In genomic region chr2:85068626-85069025, GRCm38 (mm10) we compare ENCODE assay signal across 23 mouse cellular contexts. TPM values are rescaled to one million over a fixed set of nuclear protein-coding genes. Genes with fewer than 3 reads are reported as not detected.
DNase-seq lines count a peak whose midpoint lies in the region; ATAC-seq and TF ChIP-seq lines count a peak whose summit lies in the region.
"Had no signal": no experiment of that assay in that cellular context is flagged by ENCODE, and none has a peak within 500 bp of the region (broad histone marks: within the 10 kb centered on the region; RNA-seq: fewer than 3 reads in every experiment).

No protein-coding gene starts in this region.

- no peak for TF ChIP-seq EP300 in stomach, postnatal 0 days (optimal IDR thresholded peaks at IDR 0.05)

- 71% methylated on average over 2 of the region's 2 CpGs for WGBS in intestine, embryonic 15.5 days
- 64% methylated on average over 2 of the region's 2 CpGs for WGBS in stomach, postnatal 0 days

- no peak for DNase-seq in frontal cortex, postnatal 14 days (ENCODE audit: low spot score in 2 of 2)
- DNase-seq in left cerebral cortex, adult 2 months (ENCODE audit: extremely low spot score in 1 of 2, low spot score in 2 of 2), result no peak
- no peak for DNase-seq in left cerebral cortex, postnatal 14 days (ENCODE audit: low spot score in 2 of 2)
- DNase-seq in stomach, postnatal 0 days (ENCODE audit: low spot score), result no peak
- DNase-seq in heart, postnatal 14 days, result no peak
- DNase-seq: adrenal gland, postnatal 14 days; cerebellum, adult 18-20 months; forebrain, postnatal 0 days; gastrocnemius, postnatal 10 days; heart, adult 2 months had no signal

- no peak overlapping the region for H3K4me2 ChIP-seq in intestine, embryonic 15.5 days (replicated peaks)
- H3K4me2 ChIP-seq in stomach, postnatal 0 days (replicated peaks; ENCODE audit: low read depth), result no peak overlapping the region
- H3K4me2 ChIP-seq: embryonic facial prominence, embryonic 15.5 days; heart, embryonic 11.5 days; heart, embryonic 15.5 days; hindbrain, embryonic 14.5 days had no signal

- TF ChIP-seq CTCF in left cerebral cortex, adult 2 months (IDR thresholded peaks at IDR 0.05), result no peak
- no peak for TF ChIP-seq CTCF in stomach, postnatal 0 days (IDR thresholded peaks at IDR 0.05; ENCODE audit: low read depth)

- H3K36me3 ChIP-seq in intestine, embryonic 15.5 days, result peaks cover 11% of the 10 kb centered on the region; the same call in 1 of the 2 replicates
- peaks cover 25% of the 10 kb centered on the region for H3K36me3 ChIP-seq in stomach, postnatal 0 days (ENCODE audit: control insufficient read depth, insufficient read depth, low read length)

- peak; percentile 39 for ATAC-seq in frontal cortex, adult (ENCODE audit: low TSS enrichment)
- no peak for ATAC-seq in intestine, embryonic 15.5 days
- no peak for ATAC-seq in stomach, postnatal 0 days (ENCODE audit: low FRiP score, low TSS enrichment)
- ATAC-seq: activated CD4-positive, CD25-positive, alpha-beta regulatory T cell, adult 4 months; forebrain, postnatal 0 days; Patski had no signal

- no peaks in the 10 kb centered on the region for H3K9me3 ChIP-seq in intestine, embryonic 15.5 days
- H3K9me3 ChIP-seq in stomach, postnatal 0 days (ENCODE audit: control insufficient read depth, low read length), result no peaks in the 10 kb centered on the region
- H3K9me3 ChIP-seq: embryonic facial prominence, embryonic 15.5 days; forebrain, embryonic 10.5 days; heart, embryonic 15.5 days; hindbrain, embryonic 10.5 days had no signal

- no peak overlapping the region for H3K9ac ChIP-seq in intestine, embryonic 15.5 days
- H3K9ac ChIP-seq in stomach, postnatal 0 days (ENCODE audit: low read length), result no peak overlapping the region
- H3K9ac ChIP-seq: embryonic facial prominence, embryonic 15.5 days; forebrain, postnatal 0 days; heart, embryonic 15.5 days; hindbrain, embryonic 14.5 days had no signal

- peaks cover 37% of the 10 kb centered on the region for H3K4me1 ChIP-seq in intestine, embryonic 15.5 days (replicated peaks)
- peaks cover 4% of the 10 kb centered on the region; the same call in 1 of the 2 replicates for H3K4me1 ChIP-seq in stomach, postnatal 0 days (replicated peaks; ENCODE audit: control insufficient read depth, insufficient read depth)
- H3K4me1 ChIP-seq: forebrain, embryonic 10.5 days had no signal

- H3K27me3 ChIP-seq in intestine, embryonic 15.5 days (replicated peaks), result no peaks in the 10 kb centered on the region
- no peaks in the 10 kb centered on the region for H3K27me3 ChIP-seq in stomach, postnatal 0 days (ENCODE audit: control insufficient read depth, insufficient read depth, low read length)
- H3K27me3 ChIP-seq: CH12.LX; embryonic facial prominence, embryonic 15.5 days; heart, embryonic 15.5 days; Patski had no signal

- intact Hi-C loops in left cerebral cortex, adult 2 months (cut with DNase I), result no loop called here
- intact Hi-C loops in left cerebral cortex, postnatal 14 days (cut with DNase I), result no loop called here
- intact Hi-C loops in heart, postnatal 14 days (cut with DNase I), result no loop called here

- peak overlapping the region; percentile 76 for H3K27ac ChIP-seq in left cerebral cortex, adult 2 months
- H3K27ac ChIP-seq in intestine, embryonic 15.5 days, result peak overlapping the region; percentile 3; the same call in 1 of the 2 replicates
- peak overlapping the region; percentile 70 for H3K27ac ChIP-seq in stomach, postnatal 0 days (replicated peaks)
- H3K27ac ChIP-seq: embryonic facial prominence, embryonic 15.5 days; forebrain, embryonic 10.5 days; heart, adult 2 months; heart, embryonic 15.5 days; hindbrain, embryonic 10.5 days; hindbrain, embryonic 14.5 days had no signal

- H3K4me3 ChIP-seq in left cerebral cortex, adult 2 months, result no peak overlapping the region
- H3K4me3 ChIP-seq in intestine, embryonic 15.5 days (replicated peaks), result no peak overlapping the region
- H3K4me3 ChIP-seq in stomach, postnatal 0 days (ENCODE audit: low read depth, low read length), result no peak overlapping the region
- H3K4me3 ChIP-seq: embryonic facial prominence, embryonic 15.5 days; erythroblast, embryonic 14.5 days; forebrain, embryonic 10.5 days; heart, adult 2 months; heart, embryonic 15.5 days; hindbrain, embryonic 10.5 days had no signal

RNA-seq across cellular contexts. Expression of gene Tnks1bp1, which starts 20.8 kb away (rescaled TPM):
- total RNA-seq in left cerebral cortex, adult 2 months (2021), result 100 to 1,000 TPM; 130 to 148 TPM
- total RNA-seq in left cerebral cortex, postnatal 14 days (2021), result 100 to 1,000 TPM in 1 of 2 experiments, 10 to 100 TPM in 1; 88.5 to 102 TPM
- polyA plus RNA-seq in intestine, embryonic 15.5 days (2015; fragmentation: Nextera tagmentation; extraction: Ambion mirVana), result 35.2 and 35.5 TPM in 2 replicates
- polyA plus RNA-seq in stomach, postnatal 0 days (2015; fragmentation: Nextera tagmentation; extraction: Ambion mirVana), result 32.9 and 34.0 TPM in 2 replicates
- total RNA-seq in heart, postnatal 14 days (2021), result 10 to 100 TPM; 84.7 to 87.5 TPM

RNA-seq across cellular contexts. Expression of gene P2rx3, which starts 31.4 kb away (rescaled TPM):
- 1 to 10 TPM; 2.0 to 2.6 TPM for total RNA-seq in left cerebral cortex, adult 2 months (2021)
- total RNA-seq in left cerebral cortex, postnatal 14 days (2021), result 1 to 10 TPM; 1.4 to 2.0 TPM
- polyA plus RNA-seq in intestine, embryonic 15.5 days (2015; fragmentation: Nextera tagmentation; extraction: Ambion mirVana), result 1.0 and 1.4 TPM in 2 replicates
- polyA plus RNA-seq in stomach, postnatal 0 days (2015; fragmentation: Nextera tagmentation; extraction: Ambion mirVana), result 0.62 and 0.73 TPM in 2 replicates
- under 1 TPM; 0.14 to 0.24 TPM for total RNA-seq in heart, postnatal 14 days (2021)
- total RNA-seq: common myeloid progenitor, adult 5-6 weeks; forebrain, postnatal 0 days had no signal
- polyA plus RNA-seq: erythroblast, embryonic 14.5 days had no signal

RNA-seq across cellular contexts. Expression of gene Ssrp1, which starts 31.6 kb away (rescaled TPM):
- total RNA-seq in left cerebral cortex, adult 2 months (2021), result 100 to 1,000 TPM; 106 to 111 TPM
- total RNA-seq in left cerebral cortex, postnatal 14 days (2021), result 10 to 100 TPM; 88.8 to 93.6 TPM
- 256 and 258 TPM in 2 replicates for polyA plus RNA-seq in intestine, embryonic 15.5 days (2015; fragmentation: Nextera tagmentation; extraction: Ambion mirVana)
- 84.8 and 90.0 TPM in 2 replicates for polyA plus RNA-seq in stomach, postnatal 0 days (2015; fragmentation: Nextera tagmentation; extraction: Ambion mirVana)
- total RNA-seq in heart, postnatal 14 days (2021), result 10 to 100 TPM; 43.7 to 46.1 TPM

Comparison
In these comparisons a context has a peak if more than half of its experiments do, and no peak if none do; other contexts are left out.
1. H3K27ac ChIP-seq: peak in every context shown above with its lines; median percentile 76 in left cerebral cortex, adult 2 months; 70 in stomach, postnatal 0 days; 3 in intestine, embryonic 15.5 days.